Mouse (Mus musculus): ENCODE results near the gene Slc22a20.

Gene Slc22a20

DNA sequence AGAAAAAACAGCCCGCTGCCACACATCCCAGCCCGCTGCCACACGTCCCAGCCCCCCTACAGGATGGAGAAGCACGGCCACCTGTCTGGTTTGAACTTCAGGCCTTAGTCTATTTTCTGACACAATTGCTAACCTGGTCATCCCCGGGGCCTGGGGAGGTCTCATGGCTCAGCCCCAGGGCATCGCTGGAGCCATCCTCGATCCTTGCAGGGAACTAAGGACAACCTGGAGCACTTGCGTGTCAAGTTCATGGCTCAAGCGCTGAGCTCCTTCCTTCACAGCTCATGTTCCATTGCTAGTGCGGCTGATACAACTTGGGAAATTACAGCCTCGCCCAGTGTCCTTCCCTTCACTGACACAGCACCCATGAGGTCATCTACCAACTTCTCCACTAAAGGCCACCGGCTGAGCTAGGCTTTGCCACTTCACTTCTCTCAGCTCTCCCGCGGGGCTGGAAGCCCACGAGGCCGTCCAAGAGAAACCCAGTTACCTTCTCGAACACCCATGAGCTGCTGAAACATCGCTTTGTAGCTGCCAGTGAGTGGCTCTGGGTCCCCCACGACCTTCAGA, 32.7 kb downstream of the Slc22a20 start:
- no peak for DNase-seq (ENCODE audit: low read depth in 2 of 2, low spot score in 2 of 2)

DNA sequence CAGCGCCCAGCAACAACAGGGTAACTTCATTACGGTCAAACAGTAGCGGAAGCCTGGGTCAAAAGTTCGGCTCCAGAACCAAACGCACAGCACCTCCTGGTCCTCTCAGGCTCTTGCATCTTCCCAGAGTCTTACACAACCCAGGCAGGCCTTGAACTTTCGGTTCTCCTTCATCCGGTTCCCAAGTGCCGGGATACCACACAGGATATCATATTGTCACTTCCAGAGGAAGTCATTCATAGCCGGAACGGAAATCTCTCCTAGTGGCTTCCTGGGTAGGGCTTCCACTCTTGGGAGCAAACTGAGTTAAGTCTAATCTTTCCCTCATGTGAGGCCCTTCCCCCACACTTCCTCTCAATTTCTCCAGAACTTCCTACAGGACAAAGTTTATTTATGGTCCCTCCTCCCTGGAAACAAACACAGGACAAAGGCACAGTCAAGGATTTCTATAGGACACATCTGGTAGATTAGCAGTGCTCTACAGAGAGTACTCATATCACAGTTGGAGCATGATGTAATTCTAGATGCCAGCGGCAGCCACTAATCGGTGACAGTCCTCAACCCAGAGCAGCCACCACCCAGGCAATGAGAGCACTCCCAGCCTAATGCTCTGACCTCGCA, 33.8 kb downstream of the Slc22a20 start:
- no peak for DNase-seq (ENCODE audit: low read depth in 2 of 2, low spot score in 2 of 2)

DNA sequence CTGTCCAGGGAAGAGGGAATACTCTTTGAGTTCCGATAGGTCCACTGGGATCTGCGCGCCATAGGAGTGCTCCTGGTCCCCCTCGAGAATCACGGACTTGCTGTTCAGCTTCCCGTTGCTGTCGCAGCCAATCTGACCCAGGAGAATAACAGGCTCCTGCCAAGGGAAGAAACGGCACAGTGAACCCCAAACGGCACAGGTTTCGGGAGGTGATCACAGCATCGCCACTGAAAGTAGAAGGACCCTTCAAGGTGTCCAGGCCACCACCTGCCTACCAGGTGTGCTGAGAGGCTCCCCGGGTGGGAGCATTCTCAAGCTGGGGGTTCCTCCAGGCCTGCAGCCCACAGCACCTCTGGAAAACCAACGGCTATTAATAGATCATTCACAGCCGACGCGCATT, 34.3 kb downstream of the Slc22a20 start:
- no peak for DNase-seq (ENCODE audit: low read depth in 2 of 2, low spot score in 2 of 2)

DNA sequence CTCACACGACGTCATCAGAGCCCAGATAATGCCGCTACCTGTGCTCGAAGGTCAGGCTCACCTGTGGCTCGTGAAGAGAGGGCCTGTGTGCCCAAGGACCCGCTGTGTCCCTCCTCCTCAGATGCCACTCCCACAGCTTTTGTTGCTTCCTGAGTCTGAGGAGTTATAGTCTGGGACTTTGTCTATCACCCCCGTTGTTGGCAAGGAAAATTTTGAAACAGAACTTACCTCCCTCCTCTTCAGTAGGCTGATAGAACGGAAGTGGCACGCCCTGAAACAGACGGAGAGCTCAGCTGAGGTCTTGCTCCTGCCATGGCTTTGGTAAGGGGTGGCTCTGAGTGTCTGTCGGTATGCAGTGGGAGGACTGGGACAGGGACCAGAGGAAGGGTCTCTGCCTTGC, 35.7 kb downstream of the Slc22a20 start:
- no peak for DNase-seq (ENCODE audit: low read depth in 2 of 2, low spot score in 2 of 2)

DNA sequence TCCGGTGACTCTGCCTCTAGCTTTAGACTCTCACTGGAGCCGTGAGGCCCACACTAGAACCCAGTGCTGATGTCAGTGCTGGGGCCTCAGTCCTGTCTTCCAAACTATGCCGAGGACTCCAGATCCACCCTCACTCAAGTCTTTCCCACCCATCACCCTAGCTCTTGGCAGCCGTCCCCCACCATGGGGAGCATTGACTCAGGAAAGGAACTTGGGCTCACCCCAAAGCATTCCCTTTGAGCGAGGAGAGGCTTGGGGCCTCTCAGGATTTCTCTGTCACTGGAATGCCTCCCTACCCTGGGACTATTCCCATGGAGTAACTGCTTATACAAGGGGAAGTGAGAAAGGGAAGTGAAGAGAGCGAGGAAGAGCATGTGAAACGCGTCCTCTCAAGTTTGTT, 40.1 kb downstream of the Slc22a20 start:
- no peak for DNase-seq (ENCODE audit: low read depth in 2 of 2, low spot score in 2 of 2)

DNA sequence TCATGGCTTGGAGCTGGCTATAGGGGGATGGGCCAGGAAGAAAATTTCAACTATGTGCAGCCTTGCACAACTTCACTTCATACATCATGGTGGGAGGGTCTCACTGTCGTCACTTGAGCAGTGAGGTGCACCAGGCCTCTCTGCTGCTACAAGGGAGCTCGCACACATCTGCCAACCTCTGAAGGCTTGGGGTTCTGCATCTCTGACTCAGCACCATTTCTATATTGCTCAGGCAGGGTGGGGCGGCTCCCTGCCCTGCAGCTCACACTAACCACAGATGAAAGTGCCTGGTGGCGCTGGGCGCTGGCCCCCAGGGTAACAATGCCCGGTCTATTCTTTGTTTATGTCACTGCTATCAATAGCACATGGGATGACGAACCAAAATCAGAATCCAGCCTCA, 40.9 kb downstream of the Slc22a20 start:
- no peak for DNase-seq (ENCODE audit: low read depth in 2 of 2, low spot score in 2 of 2)

DNA sequence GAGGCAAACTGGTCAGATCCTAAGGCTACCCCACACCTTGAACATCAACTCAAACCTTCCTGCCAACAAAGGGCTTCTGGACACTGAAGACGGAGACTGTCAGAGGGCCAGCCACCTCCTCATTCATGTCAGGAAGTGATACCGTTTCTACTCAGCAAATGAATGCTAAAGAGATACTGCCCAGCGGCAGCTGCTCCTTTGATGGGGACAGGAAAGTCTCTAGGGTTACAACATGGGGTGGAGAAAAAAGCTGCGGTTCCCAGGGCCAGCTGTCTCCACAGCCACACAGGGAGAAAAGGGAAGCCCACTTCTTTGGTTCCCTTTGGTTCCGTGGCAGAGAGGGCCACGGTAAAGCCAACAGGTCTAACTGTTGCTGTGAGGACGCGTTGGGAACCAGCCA, 41.8 kb downstream of the Slc22a20 start:
- no peak for DNase-seq (ENCODE audit: low read depth in 2 of 2, low spot score in 2 of 2)

DNA sequence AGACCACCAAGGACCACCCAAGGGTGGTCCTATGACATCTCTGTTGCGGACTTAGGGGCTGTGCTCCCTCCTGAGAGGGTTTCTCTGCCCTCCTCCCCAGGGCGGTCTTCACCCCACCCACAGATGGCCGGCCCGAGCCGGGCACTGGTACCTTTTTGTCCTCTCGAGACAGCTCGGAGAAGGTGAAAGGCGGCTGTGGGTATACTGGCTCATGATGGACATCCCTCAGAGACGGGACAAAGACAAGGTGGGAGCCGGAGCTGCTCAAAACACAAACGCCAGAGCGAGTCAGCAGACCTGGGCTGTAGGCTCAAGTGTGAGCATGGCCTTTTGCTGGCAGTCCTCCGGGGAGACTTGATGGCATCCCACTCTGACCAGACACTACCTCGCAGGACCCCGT, 42.5 kb downstream of the Slc22a20 start:
- DNase-seq (ENCODE audit: low read depth in 2 of 2, low spot score in 2 of 2) = no peak

DNA sequence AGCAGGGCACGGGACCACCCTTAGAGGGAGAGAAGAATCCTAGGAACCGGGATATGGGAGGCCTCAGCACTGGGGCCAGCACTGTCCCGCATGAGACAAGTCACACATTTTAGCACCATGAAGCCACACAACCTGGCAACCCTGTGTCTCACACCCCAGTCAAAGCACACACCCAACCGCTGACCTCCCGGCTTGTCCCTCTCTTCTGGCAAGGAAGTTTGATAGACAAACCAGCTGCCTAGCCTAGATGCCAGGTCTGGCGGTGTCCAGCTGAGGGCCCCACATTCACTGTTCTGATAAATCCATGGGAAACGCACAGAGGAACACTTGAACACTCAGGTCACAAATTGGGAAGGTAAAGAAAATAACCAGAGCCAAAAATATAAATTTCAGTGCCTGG, 43.4 kb downstream of the Slc22a20 start:
- DNase-seq (ENCODE audit: low read depth in 2 of 2, low spot score in 2 of 2) = no peak

DNA sequence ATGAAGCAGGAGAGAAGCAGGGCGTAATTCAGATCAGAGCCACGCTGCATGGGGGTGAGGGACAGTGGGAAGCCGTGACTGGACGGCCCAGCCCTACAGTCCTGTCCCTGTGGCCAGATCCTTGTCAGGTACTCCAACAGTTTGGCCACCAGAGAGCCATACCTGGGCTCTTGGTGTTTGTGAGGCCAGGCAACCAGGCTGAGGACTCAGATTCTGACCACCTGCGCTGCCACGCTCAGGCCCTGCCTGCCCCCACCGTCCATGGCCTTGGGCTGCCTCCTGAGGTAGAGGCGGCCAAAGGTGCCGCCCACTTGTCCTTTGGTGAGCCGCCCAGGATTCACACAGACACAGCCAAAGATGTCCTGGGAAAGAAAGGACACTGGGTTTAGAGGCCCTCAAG, 45.3 kb downstream of the Slc22a20 start:
- DNase-seq (ENCODE audit: low read depth in 2 of 2, low spot score in 2 of 2) = no peak

DNA sequence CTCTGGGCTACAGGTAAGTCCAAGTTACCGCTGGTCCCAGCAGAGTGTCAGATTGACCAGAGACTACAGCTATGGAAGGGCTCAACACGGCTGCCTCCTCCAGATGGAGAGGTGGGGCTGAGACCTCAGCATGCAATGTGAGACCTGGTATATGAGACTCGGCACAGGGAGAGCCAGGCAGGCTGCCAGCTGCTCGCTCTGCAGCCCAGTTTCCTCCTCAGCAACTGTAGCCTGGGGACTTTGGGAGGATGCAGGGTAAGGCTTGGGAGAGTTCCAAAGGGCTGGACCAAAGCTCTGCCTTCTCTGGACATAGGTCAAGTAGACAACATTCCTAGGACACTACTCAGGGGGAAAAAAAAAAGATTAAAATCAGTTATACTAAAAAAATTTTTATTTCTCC, 45.8 kb downstream of the Slc22a20 start:
- DNase-seq (ENCODE audit: low read depth in 2 of 2, low spot score in 2 of 2) = no peak

DNA sequence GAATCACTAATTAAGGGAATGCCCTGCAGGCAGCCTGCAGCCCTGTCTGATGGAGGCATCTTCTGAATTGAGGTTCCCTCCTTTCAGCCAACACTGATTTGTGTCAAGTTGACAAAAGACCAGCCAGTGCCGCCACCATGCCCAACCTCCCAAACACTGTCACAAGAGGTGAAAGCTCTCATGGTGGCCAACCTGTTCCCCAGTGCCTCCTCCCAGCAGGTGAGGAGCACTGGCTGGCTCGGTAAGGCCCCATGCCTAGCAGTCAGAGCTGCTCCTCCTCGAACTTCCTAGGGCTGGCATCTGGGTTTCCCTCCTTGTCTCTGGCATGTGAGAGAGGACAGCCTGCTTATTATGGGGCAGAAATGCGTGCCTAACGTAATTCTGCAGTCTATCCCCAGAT, 46.2 kb downstream of the Slc22a20 start:
- no peak for DNase-seq (ENCODE audit: low read depth in 2 of 2, low spot score in 2 of 2)

DNA sequence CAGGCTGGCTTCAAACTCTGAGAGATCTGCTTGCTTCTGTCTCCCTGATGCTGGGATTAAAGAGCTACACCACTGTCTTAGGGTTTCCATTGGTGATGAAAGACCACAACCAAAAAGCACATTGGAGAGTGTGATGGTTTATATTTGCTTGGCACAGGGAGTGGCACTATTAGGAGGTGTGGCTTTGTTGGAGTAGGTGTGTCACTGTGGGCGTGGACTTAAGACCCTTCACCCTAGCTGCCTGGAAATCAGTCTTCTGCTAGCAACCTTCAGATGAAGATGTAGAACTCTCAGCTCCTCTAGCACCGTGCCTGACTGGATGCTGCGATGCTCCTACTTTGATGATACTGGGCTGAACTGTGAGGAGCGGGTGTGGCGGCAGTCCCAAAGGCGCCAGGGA, 47.4 kb downstream of the Slc22a20 start:
- DNase-seq (ENCODE audit: low read depth in 2 of 2, low spot score in 2 of 2) = no peak

DNA sequence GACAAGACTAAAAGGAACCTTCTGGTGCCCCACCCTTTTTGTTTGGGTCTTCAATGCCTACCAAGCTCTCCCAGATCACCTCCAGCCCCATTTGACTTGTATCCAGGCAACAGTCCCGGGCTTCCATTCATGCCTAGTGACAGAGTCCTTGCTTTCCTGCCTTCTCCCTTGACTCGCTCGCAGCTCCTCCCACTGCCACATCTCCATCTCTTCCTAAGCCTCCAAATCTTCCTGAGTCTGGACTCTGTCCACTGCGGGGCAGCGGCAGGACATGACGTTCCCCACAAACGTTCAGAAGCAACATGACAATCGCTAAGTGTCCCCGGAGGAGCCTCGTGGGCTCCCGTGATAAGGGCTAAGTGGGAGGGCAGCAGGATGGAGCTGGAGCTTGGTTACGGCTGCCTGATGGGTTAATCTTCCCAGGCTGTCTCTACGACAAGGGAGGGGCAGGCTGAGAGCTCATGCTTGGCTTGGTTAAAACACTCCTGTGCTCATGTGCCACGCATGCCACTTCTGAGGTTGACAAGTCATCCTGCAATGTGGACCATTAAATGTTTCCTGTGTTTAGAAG, 48.0 kb downstream of the Slc22a20 start:
- DNase-seq (ENCODE audit: low read depth in 2 of 2, low spot score in 2 of 2) = no peak

DNA sequence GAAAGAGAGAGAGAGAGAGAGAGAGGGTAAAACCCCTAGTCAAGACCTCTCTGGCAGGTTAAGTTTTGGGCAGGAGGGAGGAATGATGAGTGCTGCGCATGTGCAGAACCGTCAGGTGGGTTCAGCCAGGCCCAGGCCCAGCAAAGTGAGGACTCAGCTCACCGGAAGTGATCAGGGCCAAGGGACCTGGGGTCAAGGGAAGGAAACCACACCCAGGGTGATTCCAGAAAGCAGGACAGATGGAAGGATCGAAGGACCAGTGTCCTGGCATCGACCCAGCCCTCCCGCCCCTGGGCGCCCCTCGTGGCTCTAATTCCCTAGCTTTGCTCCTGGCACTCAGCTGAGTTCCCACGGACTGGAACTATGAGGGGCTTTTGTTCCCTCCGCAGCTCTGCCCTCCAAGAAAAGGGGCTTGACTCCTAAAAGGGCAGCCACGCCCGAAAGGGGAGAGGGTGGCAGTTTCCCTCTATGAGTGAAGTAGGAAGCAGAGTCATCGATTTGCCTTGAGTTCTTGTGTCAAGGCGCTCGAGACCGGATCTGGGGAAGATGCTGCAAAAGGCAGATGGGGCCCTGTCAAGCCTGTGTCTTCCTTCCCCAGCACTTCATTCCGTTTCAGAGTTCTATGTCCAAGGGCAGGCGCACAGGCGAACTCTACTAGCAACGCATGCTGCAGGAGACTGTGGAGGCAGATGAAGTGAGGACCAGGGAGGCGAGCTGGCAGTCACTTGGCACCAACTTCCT, 48.7 kb downstream of the Slc22a20 start:
- no peak for DNase-seq (ENCODE audit: low read depth in 2 of 2, low spot score in 2 of 2)

DNA sequence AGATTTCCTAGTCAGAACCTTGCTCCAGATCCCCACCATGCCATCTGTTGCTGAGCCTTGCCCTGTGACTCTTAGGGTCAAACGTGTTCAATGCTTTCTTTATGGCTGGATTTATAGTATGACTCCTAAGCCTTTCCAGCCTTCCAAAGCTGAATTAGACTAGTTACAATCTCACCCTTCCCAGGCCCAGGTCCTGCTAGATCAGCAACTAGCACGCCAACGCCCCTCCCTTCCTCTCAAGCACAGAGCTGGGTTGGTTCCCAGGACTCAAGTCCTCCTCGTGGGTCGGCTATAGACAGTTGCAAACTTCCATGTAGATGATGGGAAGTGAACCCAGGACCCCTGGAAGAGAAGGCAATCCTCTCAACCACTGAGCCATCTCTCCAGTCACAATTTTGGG, 50.3 kb downstream of the Slc22a20 start:
- DNase-seq (ENCODE audit: low read depth in 2 of 2, low spot score in 2 of 2) = no peak

DNA sequence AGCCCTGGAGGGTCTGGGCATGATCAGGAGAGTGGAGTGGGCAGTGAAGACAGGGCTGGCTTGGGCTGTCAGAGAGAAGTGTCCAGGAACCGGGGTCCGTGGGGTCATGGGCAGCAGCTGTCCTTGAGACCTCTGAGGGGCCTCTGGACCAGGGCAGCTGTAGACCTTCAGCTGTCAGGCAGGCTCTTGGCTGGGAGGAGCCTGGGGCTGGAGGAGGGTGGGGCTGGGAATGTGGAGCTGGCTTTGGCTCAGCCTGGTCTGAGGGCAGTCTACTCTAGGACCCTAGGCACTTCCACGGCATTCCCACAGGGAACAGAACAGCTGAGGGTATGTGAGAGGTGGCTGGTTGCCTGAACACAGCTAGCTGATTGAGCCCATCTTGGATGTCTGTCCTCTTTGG, 50.7 kb downstream of the Slc22a20 start:
- no peak for DNase-seq (ENCODE audit: low read depth in 2 of 2, low spot score in 2 of 2)

DNA sequence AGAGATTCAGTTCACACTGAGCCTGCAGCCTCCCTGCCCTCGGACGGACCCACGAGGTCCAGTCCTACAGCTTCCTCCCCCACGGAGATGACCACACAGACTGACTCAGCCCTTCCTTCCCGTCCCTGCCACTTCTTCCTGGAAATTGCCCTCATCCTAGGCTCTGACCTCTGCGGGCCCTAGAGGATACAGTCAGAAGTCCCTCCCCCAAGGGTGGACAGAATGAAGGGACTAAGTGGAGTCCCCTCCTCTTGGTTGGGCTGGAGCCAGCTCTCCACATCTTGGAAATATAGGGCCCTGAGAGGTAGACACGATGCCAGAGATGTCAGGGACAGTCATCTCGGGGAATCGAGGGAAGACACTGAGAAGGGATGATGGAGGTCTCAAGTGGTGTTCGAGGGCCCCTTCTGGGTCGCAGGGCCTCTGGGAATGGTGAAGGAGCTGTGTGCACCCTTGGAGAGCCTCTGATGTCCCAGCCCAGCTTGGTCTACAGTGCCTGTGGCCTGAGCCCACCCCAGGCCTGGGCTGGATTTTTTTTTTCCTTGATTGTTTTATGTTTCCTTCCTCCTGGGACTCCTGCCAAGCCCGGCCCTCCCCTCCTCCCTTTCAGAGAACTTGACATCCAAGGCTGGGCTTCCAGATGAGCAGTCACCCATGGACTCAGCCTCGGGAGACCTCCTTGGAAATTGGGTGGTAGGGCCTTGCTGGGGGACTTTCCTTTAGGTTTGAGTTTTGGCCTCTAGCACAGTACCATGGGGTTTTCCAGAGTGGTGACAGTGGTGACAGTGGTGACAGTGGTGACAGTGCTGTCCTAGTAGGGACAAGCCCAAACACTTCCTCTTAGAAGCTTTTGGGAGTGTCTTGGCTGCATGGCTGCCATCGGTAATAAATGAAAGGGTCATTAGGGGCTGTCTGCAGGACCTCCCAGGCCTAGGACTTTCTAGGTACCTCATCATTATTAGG, 56.0 kb downstream of the Slc22a20 start:
- no peak for DNase-seq (ENCODE audit: low read depth in 2 of 2, low spot score in 2 of 2)

DNA sequence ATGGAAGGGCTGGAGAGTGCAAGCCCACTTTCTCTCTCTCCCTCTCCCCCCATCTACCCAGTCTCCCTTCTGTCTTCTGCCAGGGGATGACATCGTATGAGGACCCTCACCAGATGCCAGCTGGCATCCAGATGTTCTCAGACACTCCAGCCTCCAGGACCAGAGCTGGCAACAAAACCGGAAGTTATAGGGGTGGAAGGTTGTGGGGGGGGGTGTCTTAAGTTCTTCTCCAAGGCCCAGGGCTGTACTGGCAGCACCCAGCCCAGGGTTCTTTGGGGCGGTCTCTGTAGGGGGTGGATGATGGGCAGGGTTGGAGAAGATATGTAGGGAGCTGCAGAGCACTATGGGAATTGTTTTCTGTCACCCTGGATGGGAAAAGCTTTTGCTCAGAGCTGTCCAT, 57.4 kb downstream of the Slc22a20 start:
- DNase-seq (ENCODE audit: low read depth in 2 of 2, low spot score in 2 of 2) = no peak

DNA sequence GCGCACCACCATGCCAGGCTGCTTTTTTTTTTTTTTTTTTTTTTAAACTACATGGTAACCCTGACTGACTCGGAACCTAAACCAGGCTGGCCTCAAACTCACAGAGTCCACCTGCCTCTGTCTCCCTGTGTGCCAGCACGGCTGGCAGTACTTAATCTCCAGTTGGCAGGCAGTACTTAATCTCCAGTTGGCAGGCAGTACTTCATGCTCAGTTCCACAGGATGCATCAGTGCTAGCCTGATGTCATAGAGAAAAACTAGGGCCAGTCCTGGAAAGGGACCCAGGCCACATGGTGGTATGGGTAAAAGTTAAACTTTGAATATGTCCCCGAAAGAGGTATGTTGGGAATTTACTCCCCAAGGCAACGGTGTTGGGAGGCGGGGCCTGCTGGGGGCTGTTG, 57.8 kb downstream of the Slc22a20 start:
- DNase-seq (ENCODE audit: low read depth in 2 of 2, low spot score in 2 of 2) = no peak

DNA sequence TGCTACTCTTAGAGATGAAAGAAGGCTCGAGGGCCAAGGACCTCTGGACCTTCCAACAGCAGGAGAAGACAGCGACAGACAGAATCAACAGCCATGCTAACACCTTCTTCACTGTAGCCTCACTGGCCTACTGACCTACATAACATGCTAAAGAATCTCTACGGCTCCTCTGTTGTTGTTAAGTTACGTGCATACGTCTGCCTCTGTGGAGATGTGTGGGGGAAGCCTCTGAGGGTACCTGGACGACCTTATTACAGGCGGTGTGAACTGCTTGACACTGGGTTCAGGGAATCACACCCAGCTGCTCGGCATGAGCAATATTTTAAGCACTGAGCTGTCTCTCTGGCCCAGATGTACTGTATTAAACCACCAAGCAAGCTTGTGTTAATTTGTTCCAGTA, 58.4 kb downstream of the Slc22a20 start:
- DNase-seq (ENCODE audit: low read depth in 2 of 2, low spot score in 2 of 2) = no peak
